Mouse (Mus musculus): ENCODE measurements around the gene Setd5.

Setd5 gene

GRCm38 (mm10) chr6:113076686-113077516, at the start of gene Setd5:
TSS of gene Setd5 (plus strand) at chr6:113077365.
- DNase-seq (ENCODE audit: low read depth) = peak; percentile 99

- DNase-seq (ENCODE audit: low read depth) = no peak
Measured at GRCm38 (mm10) chr6:113027446-113027845, 49.7 kb upstream of the Setd5 start.

GRCm38 (mm10) chr6:113029006-113029405, 48.2 kb upstream of the Setd5 start:
- no peak for DNase-seq (ENCODE audit: low read depth)

- no peak for DNase-seq (ENCODE audit: low read depth)
Measured at GRCm38 (mm10) chr6:113030553-113030952, 46.6 kb upstream of the Setd5 start.

- DNase-seq (ENCODE audit: low read depth) = no peak
Measured at GRCm38 (mm10) chr6:113030970-113031660, 46.0 kb upstream of the Setd5 start.

GRCm38 (mm10) chr6:113032121-113032520, 45.0 kb upstream of the Setd5 start:
- no peak for DNase-seq (ENCODE audit: low read depth)

- DNase-seq (ENCODE audit: low read depth) = no peak
Measured at GRCm38 (mm10) chr6:113033185-113033584, 44.0 kb upstream of the Setd5 start.

- DNase-seq (ENCODE audit: low read depth) = no peak
Measured at GRCm38 (mm10) chr6:113034466-113034865, 42.7 kb upstream of the Setd5 start.

GRCm38 (mm10) chr6:113036463-113037175, 40.5 kb upstream of the Setd5 start:
- DNase-seq (ENCODE audit: low read depth) = no peak

- DNase-seq (ENCODE audit: low read depth) = peak; percentile 89
Measured at GRCm38 (mm10) chr6:113037946-113038734, 39.0 kb upstream of the Setd5 start.

- DNase-seq (ENCODE audit: low read depth) = no peak
Measured at GRCm38 (mm10) chr6:113038735-113039058, 38.5 kb upstream of the Setd5 start.

GRCm38 (mm10) chr6:113040319-113040718, 36.8 kb upstream of the Setd5 start:
- DNase-seq (ENCODE audit: low read depth) = no peak

- DNase-seq (ENCODE audit: low read depth) = no peak
Measured at GRCm38 (mm10) chr6:113041215-113041990, 35.8 kb upstream of the Setd5 start.

GRCm38 (mm10) chr6:113045575-113045974, 31.6 kb upstream of the Setd5 start:
- peak; percentile 33 for DNase-seq (ENCODE audit: low read depth)

GRCm38 (mm10) chr6:113046041-113046975, 30.9 kb upstream of the Setd5 start, which contains the start of gene Thumpd3:
TSS of gene Thumpd3 (plus strand) at chr6:113046225.
- peak; percentile 98 for DNase-seq (ENCODE audit: low read depth)

GRCm38 (mm10) chr6:113047016-113047746, 30.0 kb upstream of the Setd5 start:
- peak; percentile 17 for DNase-seq (ENCODE audit: low read depth)

- DNase-seq (ENCODE audit: low read depth) = no peak
Measured at GRCm38 (mm10) chr6:113048371-113048770, 28.8 kb upstream of the Setd5 start.

- no peak for DNase-seq (ENCODE audit: low read depth)
Measured at GRCm38 (mm10) chr6:113049159-113049558, 28.0 kb upstream of the Setd5 start.

GRCm38 (mm10) chr6:113052972-113053371, 24.2 kb upstream of the Setd5 start:
- no peak for DNase-seq (ENCODE audit: low read depth)

All from NIH3T3 (cell line).